12 mouse cellular contexts compared by ENCODE assay signal in the genomic region with DNA sequence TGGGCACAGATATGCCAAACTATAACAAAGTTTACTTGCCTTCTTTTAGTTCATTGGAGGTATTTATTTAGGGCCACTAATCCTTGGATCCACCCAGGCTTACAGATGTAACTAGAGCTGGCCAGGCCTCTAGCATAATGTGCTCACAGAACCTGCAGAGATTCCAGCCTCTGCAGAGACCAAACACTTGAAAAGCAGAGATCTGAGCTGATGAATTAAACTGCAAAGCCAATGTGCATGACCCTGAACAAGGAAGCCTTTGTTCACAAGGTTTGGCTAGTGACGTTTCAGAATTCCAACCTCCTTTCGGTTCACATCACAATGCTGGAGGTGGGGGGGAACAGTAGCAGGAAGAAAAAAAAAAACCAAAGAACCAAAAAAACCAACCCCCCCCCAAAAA. TPM values are rescaled to one million over a fixed set of nuclear protein-coding genes. Genes with fewer than 3 reads are reported as not detected.
DNase-seq lines count a peak whose midpoint lies in the region; ATAC-seq and TF ChIP-seq lines count a peak whose summit lies in the region.
"Had no signal": no experiment of that assay in that cellular context is flagged by ENCODE, and none has a peak within 500 bp of the region (broad histone marks: within the 10 kb centered on the region; RNA-seq: fewer than 3 reads in every experiment).

No protein-coding gene starts in this region.

- H3K27me3 ChIP-seq in hindbrain, embryonic 10.5 days (ENCODE audit: insufficient read depth, poor library complexity, severe bottlenecking), result no peaks in the 10 kb centered on the region
- H3K27me3 ChIP-seq in hindbrain, embryonic 13.5 days, result no peaks in the 10 kb centered on the region
- no peaks in the 10 kb centered on the region for H3K27me3 ChIP-seq in midbrain, embryonic 12.5 days
- no peaks in the 10 kb centered on the region for H3K27me3 ChIP-seq in midbrain, postnatal 0 days (ENCODE audit: insufficient read depth, low read length)
- no peaks in the 10 kb centered on the region for H3K27me3 ChIP-seq in hindbrain, embryonic 11.5 days (ENCODE audit: control insufficient read depth, insufficient read depth, low read length)
- H3K27me3 ChIP-seq: heart, embryonic 13.5 days had no signal

- intact Hi-C loops in gastrocnemius, postnatal 36 days (cut with DNase I), result no loop called here

- 10% methylated on average over 2 of the region's 2 CpGs for WGBS in hindbrain, embryonic 10.5 days
- WGBS in hindbrain, embryonic 13.5 days, result 12% methylated on average over 2 of the region's 2 CpGs
- WGBS in midbrain, embryonic 12.5 days, result 5% methylated on average over 2 of the region's 2 CpGs
- WGBS in midbrain, postnatal 0 days, result 25% methylated on average over 2 of the region's 2 CpGs
- 12% methylated on average over 2 of the region's 2 CpGs for WGBS in hindbrain, embryonic 11.5 days

- no peak overlapping the region for H3K4me3 ChIP-seq in hindbrain, embryonic 10.5 days
- no peak overlapping the region for H3K4me3 ChIP-seq in hindbrain, embryonic 13.5 days
- no peak overlapping the region for H3K4me3 ChIP-seq in midbrain, embryonic 12.5 days
- H3K4me3 ChIP-seq in midbrain, postnatal 0 days (ENCODE audit: low read depth, low read length), result no peak overlapping the region
- no peak overlapping the region for H3K4me3 ChIP-seq in hindbrain, embryonic 11.5 days (ENCODE audit: low read depth, low read length)
- H3K4me3 ChIP-seq: heart, embryonic 13.5 days had no signal

- H3K36me3 ChIP-seq in hindbrain, embryonic 10.5 days, result peaks cover 40% of the 10 kb centered on the region
- no peaks in the 10 kb centered on the region for H3K36me3 ChIP-seq in hindbrain, embryonic 13.5 days
- peaks cover 14% of the 10 kb centered on the region for H3K36me3 ChIP-seq in midbrain, embryonic 12.5 days
- no peaks in the 10 kb centered on the region for H3K36me3 ChIP-seq in midbrain, postnatal 0 days (ENCODE audit: insufficient read depth, low read length)
- H3K36me3 ChIP-seq in hindbrain, embryonic 11.5 days (ENCODE audit: control insufficient read depth, insufficient read depth, low read length), result no peaks in the 10 kb centered on the region
- H3K36me3 ChIP-seq: heart, embryonic 13.5 days had no signal

- no peak overlapping the region for H3K9ac ChIP-seq in hindbrain, embryonic 13.5 days
- H3K9ac ChIP-seq in midbrain, embryonic 12.5 days (replicated peaks), result no peak overlapping the region
- H3K9ac ChIP-seq in midbrain, postnatal 0 days (replicated peaks; ENCODE audit: low read length, poor library complexity, severe bottlenecking), result no peak overlapping the region
- no peak overlapping the region for H3K9ac ChIP-seq in hindbrain, embryonic 11.5 days (ENCODE audit: low read depth, low read length)
- H3K9ac ChIP-seq: heart, embryonic 13.5 days had no signal

- ATAC-seq in hindbrain, embryonic 13.5 days (ENCODE audit: low FRiP score), result no peak
- ATAC-seq in midbrain, embryonic 12.5 days (ENCODE audit: low FRiP score, low read depth), result peak; percentile 77
- no peak for ATAC-seq in midbrain, postnatal 0 days (ENCODE audit: low FRiP score)
- peak; percentile 70 for ATAC-seq in hindbrain, embryonic 11.5 days (ENCODE audit: low FRiP score)
- ATAC-seq: inflammation-experienced regulatory T-cells, adult 6 months had no signal

- DNase-seq in hindbrain, embryonic 10.5 days (ENCODE audit: low spot score), result no peak
- no peak for DNase-seq in midbrain, postnatal 0 days (ENCODE audit: low spot score)
- no peak for DNase-seq in hindbrain, embryonic 11.5 days (ENCODE audit: low spot score)
- no peak for DNase-seq in cerebellum, adult 8-10 months
- no peak for DNase-seq in heart, adult 11 months
- DNase-seq in gastrocnemius, postnatal 36 days, result no peak
- DNase-seq: right cerebral cortex, postnatal 4 days had no signal

- H3K27ac ChIP-seq in hindbrain, embryonic 10.5 days, result 0 out of 2 replicates have a peak overlapping the region, but pooled peaks have one; percentile 66
- H3K27ac ChIP-seq in hindbrain, embryonic 13.5 days, result no peak overlapping the region
- H3K27ac ChIP-seq in midbrain, embryonic 12.5 days (replicated peaks), result 0 out of 2 replicates have a peak overlapping the region, but pooled peaks have one; percentile 30
- H3K27ac ChIP-seq in midbrain, postnatal 0 days (ENCODE audit: low read depth, low read length), result no peak overlapping the region
- no peak overlapping the region for H3K27ac ChIP-seq in hindbrain, embryonic 11.5 days (ENCODE audit: low read depth, low read length)
- H3K27ac ChIP-seq: heart, embryonic 13.5 days; macrophage had no signal

- H3K4me1 ChIP-seq in hindbrain, embryonic 10.5 days (replicated peaks), result peaks cover 30% of the 10 kb centered on the region
- peaks cover 11% of the 10 kb centered on the region; the same call in 1 of the 2 replicates for H3K4me1 ChIP-seq in hindbrain, embryonic 13.5 days (replicated peaks)
- H3K4me1 ChIP-seq in midbrain, embryonic 12.5 days, result peaks cover 23% of the 10 kb centered on the region
- no peaks in the 10 kb centered on the region for H3K4me1 ChIP-seq in midbrain, postnatal 0 days (ENCODE audit: insufficient read depth, low read length)
- H3K4me1 ChIP-seq in hindbrain, embryonic 11.5 days (replicated peaks; ENCODE audit: control insufficient read depth, insufficient read depth, low read length), result 0 out of 2 replicates have a peak, but pooled peaks cover 4% of the 10 kb centered on the region
- H3K4me1 ChIP-seq: heart, embryonic 13.5 days had no signal

- TF ChIP-seq CTCF in midbrain, postnatal 0 days (IDR thresholded peaks at IDR 0.05), result no peak

- H3K4me2 ChIP-seq in hindbrain, embryonic 13.5 days, result no peak overlapping the region
- H3K4me2 ChIP-seq in midbrain, embryonic 12.5 days (replicated peaks), result no peak overlapping the region
- no peak overlapping the region for H3K4me2 ChIP-seq in midbrain, postnatal 0 days (ENCODE audit: low read depth, low read length, poor library complexity, severe bottlenecking)
- no peak overlapping the region for H3K4me2 ChIP-seq in hindbrain, embryonic 11.5 days (replicated peaks; ENCODE audit: low read depth, low read length)
- H3K4me2 ChIP-seq: heart, embryonic 13.5 days had no signal

- H3K9me3 ChIP-seq in hindbrain, embryonic 10.5 days, result no peaks in the 10 kb centered on the region
- no peaks in the 10 kb centered on the region for H3K9me3 ChIP-seq in hindbrain, embryonic 13.5 days
- no peaks in the 10 kb centered on the region for H3K9me3 ChIP-seq in midbrain, embryonic 12.5 days
- H3K9me3 ChIP-seq in midbrain, postnatal 0 days (ENCODE audit: low read length), result no peaks in the 10 kb centered on the region
- no peaks in the 10 kb centered on the region for H3K9me3 ChIP-seq in hindbrain, embryonic 11.5 days (ENCODE audit: control insufficient read depth, low read length)
- H3K9me3 ChIP-seq: heart, embryonic 13.5 days had no signal

RNA-seq across cellular contexts. Expression of gene Plch1, which starts 28.0 kb away (rescaled TPM):
- polyA plus RNA-seq in hindbrain, embryonic 10.5 days (2016; fragmentation: Nextera tagmentation; extraction: Ambion mirVana), result 28.4 and 32.4 TPM in 2 replicates
- polyA plus RNA-seq in hindbrain, embryonic 13.5 days (2015; fragmentation: Nextera tagmentation; extraction: Ambion mirVana), result 11.1 and 12.2 TPM in 2 replicates
- 34.0 and 34.4 TPM in 2 replicates for polyA plus RNA-seq in midbrain, embryonic 12.5 days (2016; fragmentation: Nextera tagmentation; extraction: Ambion mirVana)
- total RNA-seq in midbrain, postnatal 0 days (2014; rRNA removed), result 19.2 and 23.5 TPM in 2 replicates
- 5.4 and 5.6 TPM in 2 replicates for polyA plus RNA-seq in midbrain, postnatal 0 days (2015; fragmentation: Nextera tagmentation; extraction: Ambion mirVana)
- 34.6 and 40.3 TPM in 2 replicates for polyA plus RNA-seq in hindbrain, embryonic 11.5 days (2014; fragmentation: Nextera tagmentation; extraction: Ambion mirVana)
- total RNA-seq in gastrocnemius, postnatal 36 days (2021), result not detected
- polyA plus RNA-seq: macrophage had no signal

RNA-seq across cellular contexts. Expression of gene E130311K13Rik, which starts 58.0 kb away (rescaled TPM):
- polyA plus RNA-seq in hindbrain, embryonic 10.5 days (2016; fragmentation: Nextera tagmentation; extraction: Ambion mirVana), result 2.8 and 3.2 TPM in 2 replicates
- 5.3 and 6.4 TPM in 2 replicates for polyA plus RNA-seq in hindbrain, embryonic 13.5 days (2015; fragmentation: Nextera tagmentation; extraction: Ambion mirVana)
- 3.6 and 3.8 TPM in 2 replicates for polyA plus RNA-seq in midbrain, embryonic 12.5 days (2016; fragmentation: Nextera tagmentation; extraction: Ambion mirVana)
- 10.3 and 10.6 TPM in 2 replicates for total RNA-seq in midbrain, postnatal 0 days (2014; rRNA removed)
- polyA plus RNA-seq in midbrain, postnatal 0 days (2015; fragmentation: Nextera tagmentation; extraction: Ambion mirVana), result 10.9 and 11.6 TPM in 2 replicates
- polyA plus RNA-seq in hindbrain, embryonic 11.5 days (2014; fragmentation: Nextera tagmentation; extraction: Ambion mirVana), result 3.7 TPM in 2 replicates
- 1 to 10 TPM; 2.7 to 4.4 TPM for total RNA-seq in gastrocnemius, postnatal 36 days (2021)

Comparison
In these comparisons a context has a peak if more than half of its experiments do, and no peak if none do; other contexts are left out.
1. H3K27ac ChIP-seq: peak in hindbrain, embryonic 10.5 days (single experiment) and midbrain, embryonic 12.5 days (single experiment); none in hindbrain, embryonic 13.5 days (single experiment), midbrain, postnatal 0 days (single experiment) and hindbrain, embryonic 11.5 days (single experiment).
2. ATAC-seq: peak in midbrain, embryonic 12.5 days (single experiment) and hindbrain, embryonic 11.5 days (single experiment); none in hindbrain, embryonic 13.5 days (single experiment) and midbrain, postnatal 0 days (single experiment).